Mouse (Mus musculus): Measurements from ENCODE around the gene Clnk. TPM values are rescaled to one million over a fixed set of nuclear protein-coding genes. Genes with fewer than 3 reads are reported as not detected.
A peak's percentile ranks its signal among the peaks of the same experiment; 100 is the strongest.

The Clnk gene
- polyA plus RNA-seq, 1 experiment: 0.70 TPM

DNA sequence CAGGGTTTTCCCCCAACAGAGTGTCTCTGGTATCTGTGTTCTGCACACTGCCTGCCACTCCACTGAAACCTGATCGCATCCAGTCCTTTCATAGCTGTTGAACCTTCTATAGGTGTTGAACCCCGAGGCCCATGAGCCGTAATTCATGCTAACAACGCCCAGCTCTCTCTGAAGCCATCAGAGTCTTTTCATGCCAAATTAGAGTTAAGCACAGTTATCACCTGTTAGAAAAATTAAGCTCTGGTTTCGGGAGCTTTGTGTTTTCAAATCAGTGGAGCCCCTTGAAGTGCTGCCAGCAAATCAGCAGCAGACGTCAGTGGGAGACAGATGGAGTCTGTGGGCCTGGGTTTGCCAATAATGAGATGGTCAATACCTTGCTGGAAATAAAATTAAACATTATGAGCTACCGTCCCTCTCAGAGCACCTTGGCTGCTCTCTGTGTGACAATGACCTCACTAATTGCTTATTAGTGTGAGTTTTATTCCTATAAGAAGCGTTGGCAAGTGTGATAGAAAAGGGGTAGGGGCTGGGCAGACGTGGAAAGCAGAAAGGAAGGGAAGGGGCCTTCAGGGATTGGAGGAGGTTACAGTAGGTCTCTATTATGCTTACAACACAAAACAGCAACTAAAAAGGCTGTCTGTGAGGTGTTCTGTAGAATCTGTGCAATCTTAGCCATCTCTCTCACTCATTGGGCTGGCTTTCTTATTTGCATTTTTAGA lies 63.1 kb downstream of the Clnk start:
- Histone ChIP-seq H3K27ac (ENCODE audit: insufficient read depth, low read depth, low read length) (no peak overlapping the region), H3K36me3 (ENCODE audit: control insufficient read depth, insufficient read depth, low read length) (no peaks in the 10 kb centered on the region), H3K4me1 (ENCODE audit: control insufficient read depth, insufficient read depth, low read length) (peaks cover 5% of the 10 kb centered on the region; the same call in 1 of the 2 replicates), H3K4me3 (ENCODE audit: insufficient read depth, low read depth, low read length) (no peak overlapping the region), H3K27me3 (replicated peaks; ENCODE audit: control insufficient read depth, insufficient read depth, low read length) (no peaks in the 10 kb centered on the region)
- 49% methylated on average over 9 of the region's 9 CpGs for WGBS
- no peak for DNase-seq
- TF ChIP-seq POLR2A (IDR thresholded peaks at IDR 0.05; ENCODE audit: low read depth, low read length) (no peak), CTCF (conservative IDR thresholded peaks at IDR 0.05; ENCODE audit: insufficient read depth, insufficient read length, low read depth, low read length) (no peak)

DNA sequence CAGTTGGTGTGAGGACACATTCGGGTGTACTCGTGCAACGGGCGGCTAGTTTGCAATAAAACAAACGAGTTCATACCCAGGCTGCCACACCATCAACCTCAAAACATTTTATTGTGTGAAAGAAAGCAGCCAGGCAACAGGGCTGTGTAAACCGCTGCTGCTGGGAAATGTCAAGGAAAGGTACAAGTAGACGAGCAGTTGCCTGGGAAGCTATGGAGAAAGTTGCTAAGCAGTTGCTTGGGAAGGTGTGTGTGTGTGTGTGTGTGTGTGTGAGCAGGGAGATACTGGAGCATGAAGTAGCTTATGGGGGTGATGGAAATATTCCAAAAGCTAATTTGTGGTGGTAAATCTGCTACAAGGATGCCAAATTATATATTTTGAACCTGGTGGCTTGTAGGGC lies 63.7 kb downstream of the Clnk start:
- no peak for TF ChIP-seq POLR2A (IDR thresholded peaks at IDR 0.05; ENCODE audit: low read depth, low read length)
- TF ChIP-seq CTCF (conservative IDR thresholded peaks at IDR 0.05; ENCODE audit: insufficient read depth, insufficient read length, low read depth, low read length): no peak
- DNase-seq: no peak
- H3K27ac ChIP-seq (ENCODE audit: insufficient read depth, low read depth, low read length): no peak overlapping the region
- peaks cover 5% of the 10 kb centered on the region; the same call in 1 of the 2 replicates for H3K4me1 ChIP-seq (ENCODE audit: control insufficient read depth, insufficient read depth, low read length)
- no peak overlapping the region for H3K4me3 ChIP-seq (ENCODE audit: insufficient read depth, low read depth, low read length)
- 30% methylated on average over 7 of the region's 7 CpGs for WGBS
- H3K27me3 ChIP-seq (replicated peaks; ENCODE audit: control insufficient read depth, insufficient read depth, low read length): no peaks in the 10 kb centered on the region
- no peaks in the 10 kb centered on the region for H3K36me3 ChIP-seq (ENCODE audit: control insufficient read depth, insufficient read depth, low read length)

DNA sequence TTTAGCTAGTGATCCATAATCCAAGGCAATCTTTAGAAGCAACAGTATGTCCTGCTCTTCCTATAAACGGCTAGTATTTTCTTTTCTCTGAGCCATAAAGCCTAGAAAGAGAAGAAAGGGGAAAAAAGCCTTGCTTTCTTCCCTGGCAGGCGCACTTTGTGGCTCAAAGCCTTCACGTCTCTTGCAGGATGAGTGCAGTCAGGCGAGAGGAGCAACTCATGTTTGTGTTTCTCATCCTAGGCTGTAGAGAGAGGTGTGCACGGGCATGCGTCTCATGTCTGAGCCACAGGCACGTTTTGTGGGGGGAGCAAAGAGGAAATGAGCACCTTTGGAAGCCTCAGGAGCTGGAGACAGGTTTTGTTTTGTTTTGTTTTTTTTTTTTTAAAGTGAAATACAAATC lies 64.2 kb downstream of the Clnk start:
- H3K4me1 ChIP-seq (ENCODE audit: control insufficient read depth, insufficient read depth, low read length): peaks cover 5% of the 10 kb centered on the region; the same call in 1 of the 2 replicates
- no peaks in the 10 kb centered on the region for H3K27me3 ChIP-seq (replicated peaks; ENCODE audit: control insufficient read depth, insufficient read depth, low read length)
- TF ChIP-seq POLR2A (IDR thresholded peaks at IDR 0.05; ENCODE audit: low read depth, low read length): no peak
- TF ChIP-seq CTCF (conservative IDR thresholded peaks at IDR 0.05; ENCODE audit: insufficient read depth, insufficient read length, low read depth, low read length): no peak
- peak; percentile 5 for DNase-seq
- 17% methylated on average over 7 of the region's 7 CpGs for WGBS
- no peak overlapping the region for H3K27ac ChIP-seq (ENCODE audit: insufficient read depth, low read depth, low read length)
- no peak overlapping the region for H3K4me3 ChIP-seq (ENCODE audit: insufficient read depth, low read depth, low read length)
- no peaks in the 10 kb centered on the region for H3K36me3 ChIP-seq (ENCODE audit: control insufficient read depth, insufficient read depth, low read length)

DNA sequence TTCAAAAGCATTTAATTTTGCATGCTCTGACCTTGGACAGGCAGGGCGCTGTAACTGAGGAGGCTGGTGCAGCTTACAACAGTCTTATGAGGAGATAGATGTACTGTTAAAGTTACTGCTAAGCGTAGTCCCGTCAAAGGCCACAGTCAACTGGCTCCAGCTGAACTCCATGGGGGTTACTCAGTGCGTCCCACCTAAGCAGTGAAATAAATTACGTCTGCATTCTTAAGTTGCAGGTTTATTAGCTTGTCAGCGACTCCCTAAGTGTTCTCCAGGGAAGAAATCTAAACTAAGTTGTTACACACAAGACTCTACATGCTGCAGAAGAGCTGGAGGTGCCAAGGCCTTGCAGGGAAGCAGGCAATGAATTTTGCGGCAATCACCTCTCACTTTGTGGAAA lies 77.7 kb downstream of the Clnk start:
- TF ChIP-seq POLR2A (IDR thresholded peaks at IDR 0.05; ENCODE audit: low read depth, low read length) (no peak), CTCF (conservative IDR thresholded peaks at IDR 0.05; ENCODE audit: insufficient read depth, insufficient read length, low read depth, low read length) (no peak)

DNA sequence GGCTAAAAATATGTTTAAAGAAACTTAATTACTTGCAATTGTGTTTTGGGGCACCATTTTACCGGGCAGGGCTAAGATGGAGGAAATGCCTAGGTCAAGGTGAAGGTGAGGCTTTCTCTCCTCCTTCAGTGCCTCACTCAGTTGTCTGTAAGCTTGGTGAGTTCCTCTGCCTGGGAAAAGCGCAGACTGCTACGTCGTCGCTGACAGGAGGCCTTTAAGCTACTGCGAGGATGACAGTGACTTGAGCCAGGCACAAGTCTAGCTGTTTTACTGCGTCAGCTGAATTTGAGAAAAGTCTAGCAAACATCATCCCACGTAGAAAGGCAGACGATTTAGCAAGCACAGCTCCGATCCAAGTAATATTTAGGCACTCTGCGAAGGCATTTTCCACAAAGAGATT lies 81.5 kb downstream of the Clnk start:
- no peak for DNase-seq
- no peak overlapping the region for H3K27ac ChIP-seq (ENCODE audit: insufficient read depth, low read depth, low read length)
- H3K4me3 ChIP-seq (ENCODE audit: insufficient read depth, low read depth, low read length): no peak overlapping the region
- H3K27me3 ChIP-seq (replicated peaks; ENCODE audit: control insufficient read depth, insufficient read depth, low read length): no peaks in the 10 kb centered on the region
- 49% methylated on average over 11 of the region's 11 CpGs for WGBS
- H3K36me3 ChIP-seq (ENCODE audit: control insufficient read depth, insufficient read depth, low read length): no peaks in the 10 kb centered on the region
- TF ChIP-seq CTCF (conservative IDR thresholded peaks at IDR 0.05; ENCODE audit: insufficient read depth, insufficient read length, low read depth, low read length) (no peak), POLR2A (IDR thresholded peaks at IDR 0.05; ENCODE audit: low read depth, low read length) (no peak)
- no peaks in the 10 kb centered on the region for H3K4me1 ChIP-seq (ENCODE audit: control insufficient read depth, insufficient read depth, low read length)

More for the DNA sequence above, 77.7 kb downstream of the Clnk start:
- Histone ChIP-seq H3K4me1 (ENCODE audit: control insufficient read depth, insufficient read depth, low read length) (no peaks in the 10 kb centered on the region), H3K36me3 (ENCODE audit: control insufficient read depth, insufficient read depth, low read length) (no peaks in the 10 kb centered on the region), H3K27me3 (replicated peaks; ENCODE audit: control insufficient read depth, insufficient read depth, low read length) (no peaks in the 10 kb centered on the region), H3K27ac (ENCODE audit: insufficient read depth, low read depth, low read length) (no peak overlapping the region), H3K4me3 (ENCODE audit: insufficient read depth, low read depth, low read length) (no peak overlapping the region)
- no peak for DNase-seq
- WGBS: 47% methylated on average over 7 of the region's 7 CpGs

DNA sequence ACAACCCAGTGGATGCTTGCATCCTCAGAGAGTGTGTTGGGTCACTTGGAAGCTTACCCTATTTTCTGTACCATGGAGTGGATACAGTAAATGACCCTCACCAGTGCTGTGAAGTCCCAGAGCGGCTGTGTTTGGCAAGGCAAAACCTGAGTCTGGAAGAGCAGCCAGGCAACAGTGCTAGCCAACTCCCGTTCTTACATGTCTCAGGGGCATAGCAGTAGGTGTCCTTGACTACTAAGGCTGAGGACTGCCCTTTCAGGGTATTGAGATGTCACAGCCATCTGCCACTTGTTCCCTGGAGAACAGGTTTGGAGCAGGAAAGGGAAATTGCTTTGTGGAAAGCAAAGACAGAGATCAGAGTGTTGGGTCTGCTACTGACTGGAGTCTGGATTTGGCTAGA lies 85.5 kb downstream of the Clnk start:
- Histone ChIP-seq H3K27ac (ENCODE audit: insufficient read depth, low read depth, low read length) (no peak overlapping the region), H3K27me3 (replicated peaks; ENCODE audit: control insufficient read depth, insufficient read depth, low read length) (no peaks in the 10 kb centered on the region), H3K36me3 (ENCODE audit: control insufficient read depth, insufficient read depth, low read length) (no peaks in the 10 kb centered on the region), H3K4me1 (ENCODE audit: control insufficient read depth, insufficient read depth, low read length) (no peaks in the 10 kb centered on the region), H3K4me3 (ENCODE audit: insufficient read depth, low read depth, low read length) (no peak overlapping the region)
- WGBS: 89% methylated on average over 2 of the region's 2 CpGs
- no peak for DNase-seq
- TF ChIP-seq CTCF (conservative IDR thresholded peaks at IDR 0.05; ENCODE audit: insufficient read depth, insufficient read length, low read depth, low read length) (no peak), POLR2A (IDR thresholded peaks at IDR 0.05; ENCODE audit: low read depth, low read length) (no peak)

DNA sequence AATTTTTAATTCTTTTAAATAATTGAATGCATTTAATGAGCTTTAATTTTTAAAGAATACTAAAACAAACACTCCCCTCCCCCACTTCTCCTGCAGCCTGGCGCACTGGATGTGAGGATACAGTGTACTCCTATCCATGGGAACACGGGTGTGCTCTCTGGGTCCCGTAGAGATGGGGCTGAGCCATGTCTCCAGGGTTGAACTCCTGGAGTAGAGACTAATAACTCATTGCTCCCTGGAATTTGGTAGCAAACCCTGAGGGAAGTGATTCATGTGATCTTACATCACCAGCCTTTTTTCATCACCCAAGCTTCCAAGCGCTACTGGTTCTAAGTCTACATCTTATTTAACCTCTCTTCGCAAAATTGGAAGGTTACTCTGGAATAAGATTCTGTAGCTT lies 87.8 kb downstream of the Clnk start:
- Histone ChIP-seq H3K4me3 (ENCODE audit: insufficient read depth, low read depth, low read length) (no peak overlapping the region), H3K4me1 (ENCODE audit: control insufficient read depth, insufficient read depth, low read length) (no peaks in the 10 kb centered on the region), H3K27ac (ENCODE audit: insufficient read depth, low read depth, low read length) (no peak overlapping the region), H3K36me3 (ENCODE audit: control insufficient read depth, insufficient read depth, low read length) (no peaks in the 10 kb centered on the region), H3K27me3 (replicated peaks; ENCODE audit: control insufficient read depth, insufficient read depth, low read length) (no peaks in the 10 kb centered on the region)
- TF ChIP-seq POLR2A (IDR thresholded peaks at IDR 0.05; ENCODE audit: low read depth, low read length): no peak
- TF ChIP-seq CTCF (conservative IDR thresholded peaks at IDR 0.05; ENCODE audit: insufficient read depth, insufficient read length, low read depth, low read length): no peak
- 78% methylated on average over 5 of the region's 5 CpGs for WGBS
- DNase-seq: no peak

Measured in kidney, adult 2 months (tissue).